Mouse (Mus musculus) heart, postnatal 0 days (tissue): Measurements from ENCODE around the gene Tet2.

Source experiments
- CTCF ChIP-seq: IDR thresholded peaks from 2 replicates; pipeline ENCODE4 v1.5.1; 2016; ENCODE audit warnings: antibody characterized with exemption, control low read depth, low read depth
- EP300 ChIP-seq: IDR thresholded peaks from 2 replicates; pipeline ENCODE4 v1.6.1; 2016; ENCODE audit warnings: antibody characterized with exemption, low read depth

- TF ChIP-seq CTCF, result no peak
- TF ChIP-seq EP300, result no peak
Observed at GRCm38 (mm10) chr3:133543101-133544020, 1.6 kb downstream of the Tet2 start.
